Mouse (Mus musculus): ENCODE measurements at regions not wholly inside any gene's neighbourhood (a gene's known extent, or its start where the extent isn't known, plus 50 kb on each side); places are given as distances from the start of the nearest gene placed in this dataset.
"Not testable (repeated sequence)": the region's sequence is repeated elsewhere in the genome, so short reads cannot be mapped to it uniquely, and the experiment has no call there.

GRCm38 (mm10) chr1:194491111-194491510 lies 126.9 kb upstream of the Plxna2 start:
- Histone ChIP-seq H3K27me3 (ENCODE audit: control insufficient read depth, insufficient read depth, low read length) (no peaks in the 10 kb centered on the region), H3K4me3 (replicated peaks; ENCODE audit: insufficient read depth, low read depth, low read length) (no peak overlapping the region), H3K4me1 (ENCODE audit: control insufficient read depth, insufficient read depth, low read length) (no peaks in the 10 kb centered on the region), H3K27ac (ENCODE audit: insufficient read depth, low read length) (no peak overlapping the region)
- TF ChIP-seq CTCF (IDR thresholded peaks at IDR 0.05; ENCODE audit: borderline replicate concordance, insufficient read depth, low read depth, low read length) (no peak), POLR2A (IDR thresholded peaks at IDR 0.05; ENCODE audit: borderline replicate concordance, insufficient read depth, low read length) (no peak)
- no peak for DNase-seq

GRCm38 (mm10) chr1:194488126-194488525 lies 129.9 kb upstream of the Plxna2 start:
- TF ChIP-seq CTCF (IDR thresholded peaks at IDR 0.05; ENCODE audit: borderline replicate concordance, insufficient read depth, low read depth, low read length), result no peak
- TF ChIP-seq POLR2A (IDR thresholded peaks at IDR 0.05; ENCODE audit: borderline replicate concordance, insufficient read depth, low read length), result no peak

GRCm38 (mm10) chr1:194482717-194483059 lies 135.3 kb upstream of the Plxna2 start:
- Histone ChIP-seq H3K4me3 (replicated peaks; ENCODE audit: insufficient read depth, low read depth, low read length) (no peak overlapping the region), H3K4me1 (ENCODE audit: control insufficient read depth, insufficient read depth, low read length) (no peaks in the 10 kb centered on the region), H3K27ac (ENCODE audit: insufficient read depth, low read length) (no peak overlapping the region), H3K27me3 (ENCODE audit: control insufficient read depth, insufficient read depth, low read length) (no peaks in the 10 kb centered on the region)
- no peak for DNase-seq
- TF ChIP-seq CTCF (IDR thresholded peaks at IDR 0.05; ENCODE audit: borderline replicate concordance, insufficient read depth, low read depth, low read length), result no peak
- TF ChIP-seq POLR2A (IDR thresholded peaks at IDR 0.05; ENCODE audit: borderline replicate concordance, insufficient read depth, low read length), result no peak

More at GRCm38 (mm10) chr1:194488126-194488525, 129.9 kb upstream of the Plxna2 start:
- Histone ChIP-seq H3K4me3 (replicated peaks; ENCODE audit: insufficient read depth, low read depth, low read length) (no peak overlapping the region), H3K27me3 (ENCODE audit: control insufficient read depth, insufficient read depth, low read length) (no peaks in the 10 kb centered on the region), H3K27ac (ENCODE audit: insufficient read depth, low read length) (no peak overlapping the region), H3K4me1 (ENCODE audit: control insufficient read depth, insufficient read depth, low read length) (no peaks in the 10 kb centered on the region)
- no peak for DNase-seq

- Histone ChIP-seq H3K4me3 (replicated peaks; ENCODE audit: insufficient read depth, low read depth, low read length) (no peak overlapping the region), H3K27ac (ENCODE audit: insufficient read depth, low read length) (no peak overlapping the region), H3K4me1 (ENCODE audit: control insufficient read depth, insufficient read depth, low read length) (no peaks in the 10 kb centered on the region), H3K27me3 (ENCODE audit: control insufficient read depth, insufficient read depth, low read length) (no peaks in the 10 kb centered on the region)
- TF ChIP-seq POLR2A (IDR thresholded peaks at IDR 0.05; ENCODE audit: borderline replicate concordance, insufficient read depth, low read length) (no peak), CTCF (IDR thresholded peaks at IDR 0.05; ENCODE audit: borderline replicate concordance, insufficient read depth, low read depth, low read length) (no peak)
- WGBS, result 73% methylated on average over 6 of the region's 6 CpGs
- DNase-seq, result no peak
Measured at GRCm38 (mm10) chr1:194482001-194482716, 135.9 kb upstream of the Plxna2 start.

- not testable (repeated sequence) for H3K4me3 ChIP-seq (replicated peaks; ENCODE audit: insufficient read depth, low read depth, low read length); H3K27ac ChIP-seq (ENCODE audit: insufficient read depth, low read length); DNase-seq; H3K27me3 ChIP-seq (ENCODE audit: control insufficient read depth, insufficient read depth, low read length); H3K4me1 ChIP-seq (ENCODE audit: control insufficient read depth, insufficient read depth, low read length)
- WGBS, result 39% methylated on average over 2 of the region's 2 CpGs
Measured at GRCm38 (mm10) chr1:194471281-194471680, 146.7 kb upstream of the Plxna2 start.

GRCm38 (mm10) chr1:194452480-194452879 lies 165.5 kb upstream of the Plxna2 start:
- Histone ChIP-seq H3K27ac (ENCODE audit: insufficient read depth, low read length) (no peak overlapping the region), H3K4me3 (replicated peaks; ENCODE audit: insufficient read depth, low read depth, low read length) (no peak overlapping the region), H3K4me1 (ENCODE audit: control insufficient read depth, insufficient read depth, low read length) (peaks cover 3% of the 10 kb centered on the region; the same call in 1 of the 2 replicates), H3K27me3 (ENCODE audit: control insufficient read depth, insufficient read depth, low read length) (no peaks in the 10 kb centered on the region)
- DNase-seq, result peak in 1 of 2 experiments; percentile 10
- TF ChIP-seq POLR2A (IDR thresholded peaks at IDR 0.05; ENCODE audit: borderline replicate concordance, insufficient read depth, low read length) (no peak), CTCF (IDR thresholded peaks at IDR 0.05; ENCODE audit: borderline replicate concordance, insufficient read depth, low read depth, low read length) (no peak)
- 30% methylated on average over 1 of the region's 1 CpGs for WGBS

- H3K27me3 ChIP-seq (ENCODE audit: control insufficient read depth, insufficient read depth, low read length), result no peaks in the 10 kb centered on the region
- WGBS, result 97% methylated on average over 1 of the region's 1 CpGs
- no peak for DNase-seq
- no peak overlapping the region for H3K4me3 ChIP-seq (replicated peaks; ENCODE audit: insufficient read depth, low read depth, low read length)
- no peaks in the 10 kb centered on the region for H3K4me1 ChIP-seq (ENCODE audit: control insufficient read depth, insufficient read depth, low read length)
- TF ChIP-seq CTCF (IDR thresholded peaks at IDR 0.05; ENCODE audit: borderline replicate concordance, insufficient read depth, low read depth, low read length), result no peak
- TF ChIP-seq POLR2A (IDR thresholded peaks at IDR 0.05; ENCODE audit: borderline replicate concordance, insufficient read depth, low read length), result no peak
- no peak overlapping the region for H3K27ac ChIP-seq (ENCODE audit: insufficient read depth, low read length)
Measured at GRCm38 (mm10) chr1:194443681-194444080, 174.3 kb upstream of the Plxna2 start.

- no peak for TF ChIP-seq CTCF (IDR thresholded peaks at IDR 0.05; ENCODE audit: borderline replicate concordance, insufficient read depth, low read depth, low read length)
- no peak for TF ChIP-seq POLR2A (IDR thresholded peaks at IDR 0.05; ENCODE audit: borderline replicate concordance, insufficient read depth, low read length)
- Histone ChIP-seq H3K4me1 (ENCODE audit: control insufficient read depth, insufficient read depth, low read length) (no peaks in the 10 kb centered on the region), H3K27ac (ENCODE audit: insufficient read depth, low read length) (no peak overlapping the region), H3K4me3 (replicated peaks; ENCODE audit: insufficient read depth, low read depth, low read length) (no peak overlapping the region), H3K27me3 (ENCODE audit: control insufficient read depth, insufficient read depth, low read length) (no peaks in the 10 kb centered on the region)
- WGBS, result 87% methylated on average over 5 of the region's 5 CpGs
- no peak for DNase-seq
Measured at GRCm38 (mm10) chr1:194437301-194437700, 180.7 kb upstream of the Plxna2 start.
